Mouse (Mus musculus): ENCODE data around the gene Ak2. TPM values are rescaled to one million over a fixed set of nuclear protein-coding genes. Genes with fewer than 3 reads are reported as not detected.
A peak's percentile ranks its signal among the peaks of the same experiment; 100 is the strongest.

Ak2 gene
- polyA plus RNA-seq, 1 experiment = 204 TPM

GRCm38 (mm10) chr4:128950461-128950860, 41.3 kb upstream of the Ak2 start:
- no peaks in the 10 kb centered on the region for H3K27me3 ChIP-seq (ENCODE audit: control insufficient read depth, insufficient read depth, low read length, poor library complexity, severe bottlenecking)
- no peaks in the 10 kb centered on the region for H3K36me3 ChIP-seq (ENCODE audit: control insufficient read depth, insufficient read depth, low read length, poor library complexity, severe bottlenecking)
- no peaks in the 10 kb centered on the region for H3K9me3 ChIP-seq (replicated peaks; ENCODE audit: control insufficient read depth, insufficient read depth, low read length, poor library complexity, severe bottlenecking)
- no peak overlapping the region for H3K9ac ChIP-seq (ENCODE audit: low read depth, poor library complexity, severe bottlenecking)
- no peak overlapping the region for H3K27ac ChIP-seq (ENCODE audit: insufficient read depth, low read length)
- TF ChIP-seq CTCF (IDR thresholded peaks at IDR 0.05; ENCODE audit: low read depth, low read length) (no peak), POLR2A (IDR thresholded peaks at IDR 0.05; ENCODE audit: insufficient read depth, low read length) (no peak)
- no peak overlapping the region for H3K4me3 ChIP-seq (ENCODE audit: low read depth, low read length)
- peaks cover 4% of the 10 kb centered on the region for H3K4me1 ChIP-seq (ENCODE audit: control insufficient read depth, insufficient read depth, low read length)

DNA sequence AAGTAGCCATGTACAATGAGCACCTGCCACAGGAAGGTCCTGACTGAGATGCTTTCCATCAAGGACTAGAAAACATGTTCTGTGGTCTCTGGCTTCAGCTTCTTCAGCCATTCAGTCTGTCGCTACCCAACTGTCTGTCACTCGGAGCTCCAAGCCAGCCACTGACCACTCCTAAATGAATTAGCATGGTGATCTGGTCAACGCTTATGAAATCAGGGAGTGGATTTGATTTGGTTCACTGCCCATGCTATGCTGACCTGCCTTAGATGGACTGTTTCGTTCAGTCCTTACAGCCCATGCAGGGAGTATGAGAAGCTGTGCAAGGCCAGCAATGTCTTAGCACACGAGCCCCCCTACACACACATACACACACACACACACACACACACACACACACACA, 37.9 kb upstream of the Ak2 start:
- Histone ChIP-seq H3K4me3 (ENCODE audit: low read depth, low read length) (no peak overlapping the region), H3K27me3 (ENCODE audit: control insufficient read depth, insufficient read depth, low read length, poor library complexity, severe bottlenecking) (no peaks in the 10 kb centered on the region), H3K27ac (ENCODE audit: insufficient read depth, low read length) (no peak overlapping the region), H3K9me3 (replicated peaks; ENCODE audit: control insufficient read depth, insufficient read depth, low read length, poor library complexity, severe bottlenecking) (no peaks in the 10 kb centered on the region), H3K4me1 (ENCODE audit: control insufficient read depth, insufficient read depth, low read length) (peaks cover 2% of the 10 kb centered on the region), H3K36me3 (ENCODE audit: control insufficient read depth, insufficient read depth, low read length, poor library complexity, severe bottlenecking) (no peaks in the 10 kb centered on the region), H3K9ac (ENCODE audit: low read depth, poor library complexity, severe bottlenecking) (no peak overlapping the region)
- TF ChIP-seq EP300 (IDR thresholded peaks at IDR 0.05; ENCODE audit: insufficient read depth, low read depth, low read length) (no peak), POLR2A (IDR thresholded peaks at IDR 0.05; ENCODE audit: insufficient read depth, low read length) (no peak), CTCF (IDR thresholded peaks at IDR 0.05; ENCODE audit: low read depth, low read length) (no peak)

DNA sequence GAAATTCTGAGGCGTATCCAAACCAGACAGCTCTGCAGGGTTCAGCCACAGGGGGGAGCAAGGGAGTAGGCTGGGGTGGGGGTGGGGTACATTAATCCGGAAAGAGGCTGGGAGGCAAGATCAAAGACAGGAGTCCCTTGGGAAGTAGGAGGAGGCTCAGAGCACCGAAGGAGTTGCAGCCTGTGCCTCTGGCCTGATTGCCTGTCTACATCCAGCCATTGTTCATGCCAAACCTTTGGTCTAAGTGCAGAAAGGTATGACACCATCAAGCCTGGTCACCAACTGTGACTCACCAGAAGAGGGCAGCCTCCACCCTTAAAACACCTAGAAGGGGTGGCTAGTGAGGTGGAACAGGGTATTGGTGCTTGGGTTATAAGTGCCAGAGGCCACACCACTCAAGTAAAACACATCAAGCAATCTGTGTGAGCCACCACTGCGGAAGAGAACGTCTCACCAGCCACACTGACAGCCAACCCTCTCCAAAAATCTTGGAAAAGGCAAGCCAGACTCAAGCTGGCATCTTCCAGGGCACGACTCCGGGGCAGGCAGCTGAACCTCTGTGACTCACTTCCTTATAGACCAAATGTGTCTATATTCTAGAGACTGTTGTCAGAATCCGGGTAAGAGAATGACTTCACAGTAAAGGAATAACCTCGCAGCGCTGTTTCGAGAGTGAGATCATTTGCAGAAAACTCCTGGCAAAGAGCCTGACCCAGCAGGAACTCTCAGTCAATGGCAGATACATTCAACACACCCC, 34.4 kb upstream of the Ak2 start:
- no peaks in the 10 kb centered on the region for H3K9me3 ChIP-seq (replicated peaks; ENCODE audit: control insufficient read depth, insufficient read depth, low read length, poor library complexity, severe bottlenecking)
- no peaks in the 10 kb centered on the region for H3K27me3 ChIP-seq (ENCODE audit: control insufficient read depth, insufficient read depth, low read length, poor library complexity, severe bottlenecking)
- no peak overlapping the region for H3K9ac ChIP-seq (ENCODE audit: low read depth, poor library complexity, severe bottlenecking)
- H3K4me1 ChIP-seq (ENCODE audit: control insufficient read depth, insufficient read depth, low read length) = no peaks in the 10 kb centered on the region
- TF ChIP-seq CTCF (IDR thresholded peaks at IDR 0.05; ENCODE audit: low read depth, low read length) (peak; percentile 29), POLR2A (IDR thresholded peaks at IDR 0.05; ENCODE audit: insufficient read depth, low read length) (no peak), EP300 (IDR thresholded peaks at IDR 0.05; ENCODE audit: insufficient read depth, low read depth, low read length) (0 out of 2 replicates have a peak, but pooled peaks have one; percentile 8)
- H3K4me3 ChIP-seq (ENCODE audit: low read depth, low read length) = no peak overlapping the region
- no peaks in the 10 kb centered on the region for H3K36me3 ChIP-seq (ENCODE audit: control insufficient read depth, insufficient read depth, low read length, poor library complexity, severe bottlenecking)
- H3K27ac ChIP-seq (ENCODE audit: insufficient read depth, low read length) = no peak overlapping the region

- Histone ChIP-seq H3K27me3 (ENCODE audit: control insufficient read depth, insufficient read depth, low read length, poor library complexity, severe bottlenecking) (no peaks in the 10 kb centered on the region), H3K4me3 (ENCODE audit: low read depth, low read length) (no peak overlapping the region), H3K9ac (ENCODE audit: low read depth, poor library complexity, severe bottlenecking) (no peak overlapping the region), H3K9me3 (replicated peaks; ENCODE audit: control insufficient read depth, insufficient read depth, low read length, poor library complexity, severe bottlenecking) (no peaks in the 10 kb centered on the region), H3K27ac (ENCODE audit: insufficient read depth, low read length) (no peak overlapping the region), H3K4me1 (ENCODE audit: control insufficient read depth, insufficient read depth, low read length) (no peaks in the 10 kb centered on the region), H3K36me3 (ENCODE audit: control insufficient read depth, insufficient read depth, low read length, poor library complexity, severe bottlenecking) (no peaks in the 10 kb centered on the region)
- no peak for TF ChIP-seq POLR2A (IDR thresholded peaks at IDR 0.05; ENCODE audit: insufficient read depth, low read length)
- TF ChIP-seq CTCF (IDR thresholded peaks at IDR 0.05; ENCODE audit: low read depth, low read length) = no peak
- TF ChIP-seq EP300 (IDR thresholded peaks at IDR 0.05; ENCODE audit: insufficient read depth, low read depth, low read length) = no peak
These were observed 33.6 kb upstream of the Ak2 start for GRCm38 (mm10) chr4:128958156-128958555.

DNA sequence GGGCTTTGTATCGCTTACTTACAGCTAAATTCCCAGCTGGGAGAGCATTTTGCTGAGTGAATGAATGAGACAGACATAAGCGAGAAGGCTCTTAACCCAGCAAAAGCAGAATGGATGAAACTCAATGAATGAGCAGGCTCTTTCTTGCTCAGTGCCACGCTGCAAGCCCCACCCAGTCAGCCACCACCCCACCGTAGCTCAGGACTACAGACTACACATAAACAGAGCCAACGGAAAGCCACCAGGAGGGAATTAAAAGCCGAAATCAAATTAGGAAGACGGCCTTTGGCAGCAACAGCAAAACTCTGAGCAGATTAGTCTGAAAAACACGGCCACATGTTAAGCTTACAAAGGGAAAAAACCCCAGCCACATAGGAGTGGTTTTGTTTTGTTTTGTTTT, 32.9 kb upstream of the Ak2 start:
- H3K27ac ChIP-seq (ENCODE audit: insufficient read depth, low read length) = peak overlapping the region; percentile 18; the same call in 1 of the 2 replicates
- TF ChIP-seq EP300 (IDR thresholded peaks at IDR 0.05; ENCODE audit: insufficient read depth, low read depth, low read length) = no peak
- TF ChIP-seq POLR2A (IDR thresholded peaks at IDR 0.05; ENCODE audit: insufficient read depth, low read length) = no peak
- H3K36me3 ChIP-seq (ENCODE audit: control insufficient read depth, insufficient read depth, low read length, poor library complexity, severe bottlenecking) = no peaks in the 10 kb centered on the region
- no peak overlapping the region for H3K4me3 ChIP-seq (ENCODE audit: low read depth, low read length)
- H3K9me3 ChIP-seq (replicated peaks; ENCODE audit: control insufficient read depth, insufficient read depth, low read length, poor library complexity, severe bottlenecking) = no peaks in the 10 kb centered on the region
- no peak overlapping the region for H3K9ac ChIP-seq (ENCODE audit: low read depth, poor library complexity, severe bottlenecking)
- no peaks in the 10 kb centered on the region for H3K4me1 ChIP-seq (ENCODE audit: control insufficient read depth, insufficient read depth, low read length)
- H3K27me3 ChIP-seq (ENCODE audit: control insufficient read depth, insufficient read depth, low read length, poor library complexity, severe bottlenecking) = no peaks in the 10 kb centered on the region

DNA sequence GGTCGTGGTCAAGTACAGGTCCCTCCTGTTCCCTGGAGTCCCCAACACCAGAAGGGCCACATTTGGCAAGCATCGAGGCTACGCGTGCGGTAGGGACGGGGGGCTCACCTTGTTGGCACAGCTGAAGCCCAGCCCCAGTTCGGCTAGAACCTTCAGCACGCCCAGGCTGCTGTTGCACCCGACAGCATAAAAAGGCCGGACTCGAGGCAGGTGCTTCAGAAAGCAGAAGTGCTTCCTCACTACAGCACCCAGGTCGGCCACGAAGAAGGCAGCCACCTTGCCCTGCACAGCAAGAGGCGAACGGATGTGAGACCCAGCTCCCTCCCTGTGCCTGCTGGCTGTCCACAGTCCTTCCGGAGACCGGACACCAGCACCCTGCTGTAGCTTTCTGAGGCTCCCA, 32.1 kb upstream of the Ak2 start:
- H3K4me3 ChIP-seq (ENCODE audit: low read depth, low read length) = no peak overlapping the region
- H3K4me1 ChIP-seq (ENCODE audit: control insufficient read depth, insufficient read depth, low read length) = no peaks in the 10 kb centered on the region
- TF ChIP-seq POLR2A (IDR thresholded peaks at IDR 0.05; ENCODE audit: insufficient read depth, low read length) = no peak
- no peak for TF ChIP-seq EP300 (IDR thresholded peaks at IDR 0.05; ENCODE audit: insufficient read depth, low read depth, low read length)
- no peak for TF ChIP-seq CTCF (IDR thresholded peaks at IDR 0.05; ENCODE audit: low read depth, low read length)
- no peak overlapping the region for H3K9ac ChIP-seq (ENCODE audit: low read depth, poor library complexity, severe bottlenecking)
- no peak overlapping the region for H3K27ac ChIP-seq (ENCODE audit: insufficient read depth, low read length)
- no peaks in the 10 kb centered on the region for H3K9me3 ChIP-seq (replicated peaks; ENCODE audit: control insufficient read depth, insufficient read depth, low read length, poor library complexity, severe bottlenecking)
- H3K36me3 ChIP-seq (ENCODE audit: control insufficient read depth, insufficient read depth, low read length, poor library complexity, severe bottlenecking) = no peaks in the 10 kb centered on the region
- H3K27me3 ChIP-seq (ENCODE audit: control insufficient read depth, insufficient read depth, low read length, poor library complexity, severe bottlenecking) = no peaks in the 10 kb centered on the region
